Mouse (Mus musculus) activated CD4-positive, CD25-positive, alpha-beta regulatory T cell, adult 4 months (primary cell): ENCODE data around the gene Nxnl1. TPM values are rescaled to one million over a fixed set of nuclear protein-coding genes. Genes with fewer than 3 reads are reported as not detected.

Experiments used
- ATAC-seq: one replicate; pipeline ENCODE4 v1.8.0; 2017
- polyA plus RNA-seq, 2 experiments: library from polyadenylated mRNA; unstranded; fragments of 100-300 nt; shearing (Covaris generic); gene quantifications; one replicate each; pipeline ENCODE4 v1.2.1; 2017

Nxnl1 gene
- polyA plus RNA-seq, 2 experiments from 2014 or later = 0.15 TPM; not detected in 1

GRCm38 (mm10) chr8:71580201-71580600 lies 13.8 kb upstream of the Nxnl1 start:
- ATAC-seq = no peak

GRCm38 (mm10) chr8:71579476-71579875 lies 13.1 kb upstream of the Nxnl1 start:
- no peak for ATAC-seq

- no peak for ATAC-seq
These were observed 12.6 kb upstream of the Nxnl1 start for GRCm38 (mm10) chr8:71579009-71579408.

- no peak for ATAC-seq
These were observed 11.5 kb upstream of the Nxnl1 start for GRCm38 (mm10) chr8:71577856-71578387.

GRCm38 (mm10) chr8:71575020-71575419 lies 8.6 kb upstream of the Nxnl1 start:
- no peak for ATAC-seq

GRCm38 (mm10) chr8:71574426-71574825 lies 8.0 kb upstream of the Nxnl1 start:
- no peak for ATAC-seq

- ATAC-seq = no peak
These were observed 6.6 kb upstream of the Nxnl1 start for GRCm38 (mm10) chr8:71572847-71573633.

GRCm38 (mm10) chr8:71572077-71572476 lies 5.7 kb upstream of the Nxnl1 start:
- ATAC-seq = no peak

GRCm38 (mm10) chr8:71570291-71570954 lies 4.0 kb upstream of the Nxnl1 start:
- peak; percentile 90 for ATAC-seq

GRCm38 (mm10) chr8:71569366-71570290 lies 3.2 kb upstream of the Nxnl1 start:
- peak; percentile 34 for ATAC-seq

GRCm38 (mm10) chr8:71568941-71569340 lies 2.5 kb upstream of the Nxnl1 start:
- ATAC-seq = no peak

GRCm38 (mm10) chr8:71568387-71568937 lies 2.1 kb upstream of the Nxnl1 start, which contains the start of gene Slc27a1:
Gene Slc27a1, plus strand, starts transcription at chr8:71568882.
- ATAC-seq = no peak

- no peak for ATAC-seq
These were observed 1.2 kb upstream of the Nxnl1 start for GRCm38 (mm10) chr8:71567587-71567986.

- ATAC-seq = no peak
These were observed 2.4 kb downstream of the Nxnl1 start for GRCm38 (mm10) chr8:71563992-71564391.

GRCm38 (mm10) chr8:71562751-71563150 lies 3.6 kb downstream of the Nxnl1 start:
- peak; percentile 33 for ATAC-seq

GRCm38 (mm10) chr8:71561401-71561800 lies 5.0 kb downstream of the Nxnl1 start:
- ATAC-seq = peak; percentile 51

- no peak for ATAC-seq
These were observed 5.6 kb downstream of the Nxnl1 start for GRCm38 (mm10) chr8:71560765-71561164.

- no peak for ATAC-seq
These were observed 6.3 kb downstream of the Nxnl1 start for GRCm38 (mm10) chr8:71560071-71560470.

- ATAC-seq = peak; percentile 55
These were observed 7.3 kb downstream of the Nxnl1 start for GRCm38 (mm10) chr8:71558958-71559690.

- peak; percentile 41 for ATAC-seq
These were observed 8.1 kb downstream of the Nxnl1 start, which contains the start of gene Tmem221 for GRCm38 (mm10) chr8:71558071-71558957. Gene Tmem221, minus strand, starts transcription at chr8:71558871.
